Mouse (Mus musculus) liver, adult 2 months (tissue): ENCODE measurements around the gene Abhd8.

Experiments used
- CTCF ChIP-seq: fragments of 200-500 bp; IDR thresholded peaks from 2 replicates; pipeline ENCODE4 v1.5.1; 2011; ENCODE audit warnings: low read depth, low read length, control low read depth
- POLR2A ChIP-seq: fragments of 200-500 bp; IDR thresholded peaks from 2 replicates; pipeline ENCODE4 v1.6.1; 2011; ENCODE audit warnings: low read length, control low read depth; ENCODE audit not compliant: insufficient read depth; ENCODE audit errors: extremely low read depth

- TF ChIP-seq CTCF (no peak), POLR2A (no peak)
These were observed 35.6 kb upstream of the Abhd8 start for GRCm38 (mm10) chr8:71498816-71499690.
